Mouse (Mus musculus): Measurements from ENCODE around the gene Smarcc2. TPM values are rescaled to one million over a fixed set of nuclear protein-coding genes. Genes with fewer than 3 reads are reported as not detected.
"Not testable (repeated sequence)": the region's sequence is repeated elsewhere in the genome, so short reads cannot be mapped to it uniquely, and the experiment has no call there.

Smarcc2 gene
- polyA plus RNA-seq, 1 experiment from 2014 or later = 178 TPM

DNA sequence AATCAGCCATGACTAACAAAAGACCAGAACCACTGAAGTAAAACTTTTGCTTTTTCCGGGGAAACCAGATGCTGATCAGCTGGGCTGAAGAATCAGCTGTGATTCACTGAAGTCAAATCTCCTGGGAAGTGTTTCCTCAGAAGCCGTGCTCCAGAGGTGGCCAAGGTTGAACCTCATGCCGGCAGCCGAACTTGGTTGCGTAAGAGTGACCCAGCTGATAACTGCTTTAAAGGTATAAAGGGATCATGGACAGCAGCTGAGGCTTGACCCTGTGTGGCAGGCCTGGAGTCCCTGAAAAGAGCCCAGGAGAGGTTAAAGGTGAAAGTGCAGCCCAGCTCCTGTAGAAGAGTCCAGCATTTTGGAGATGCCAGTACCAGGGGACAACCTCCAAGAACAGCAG is 43.3 kb downstream of the Smarcc2 start:
- no peaks in the 10 kb centered on the region for H3K9me3 ChIP-seq (replicated peaks; ENCODE audit: control insufficient read depth, low read length)
- WGBS = 77% methylated on average over 5 of the region's 5 CpGs
- no peak overlapping the region for H3K9ac ChIP-seq (ENCODE audit: low read length)
- DNase-seq (ENCODE audit: low spot score) = no peak
- H3K27ac ChIP-seq (ENCODE audit: low read depth, low read length) = no peak overlapping the region
- ATAC-seq = no peak
- 0 out of 2 replicates have a peak, but pooled peaks cover 3% of the 10 kb centered on the region for H3K36me3 ChIP-seq (ENCODE audit: control insufficient read depth, insufficient read depth, low read length)
- no peak overlapping the region for H3K4me3 ChIP-seq (ENCODE audit: low read depth, low read length)
- H3K4me2 ChIP-seq (ENCODE audit: low read length) = no peak overlapping the region
- no peaks in the 10 kb centered on the region; the same call in 1 of the 2 replicates for H3K4me1 ChIP-seq (ENCODE audit: control insufficient read depth, insufficient read depth, low read length)
- H3K27me3 ChIP-seq (replicated peaks; ENCODE audit: control insufficient read depth, insufficient read depth, low read length) = no peaks in the 10 kb centered on the region

DNA sequence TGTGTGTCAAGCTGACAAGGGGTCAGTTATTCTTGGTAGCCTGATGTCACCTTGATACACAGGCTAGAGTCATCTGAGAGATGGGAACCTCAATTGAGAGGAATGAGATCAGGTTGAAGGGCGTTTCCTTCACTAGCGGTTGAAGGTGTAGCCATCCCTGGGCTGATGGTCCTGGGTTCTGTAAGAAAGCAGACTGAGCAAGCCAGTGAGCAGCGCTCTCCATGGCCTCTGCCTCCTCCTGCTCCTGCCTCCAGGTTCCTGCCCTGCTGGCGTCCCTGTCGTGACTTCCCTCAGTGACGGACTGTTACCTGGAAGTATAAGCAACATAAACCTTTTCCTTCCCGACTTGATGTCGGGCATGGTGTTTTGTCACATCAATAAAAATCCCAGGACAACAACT is 44.5 kb downstream of the Smarcc2 start:
- Histone ChIP-seq H3K27me3 (replicated peaks; ENCODE audit: control insufficient read depth, insufficient read depth, low read length) (no peaks in the 10 kb centered on the region), H3K9me3 (replicated peaks; ENCODE audit: control insufficient read depth, low read length) (no peaks in the 10 kb centered on the region), H3K27ac (ENCODE audit: low read depth, low read length) (no peak overlapping the region), H3K4me3 (ENCODE audit: low read depth, low read length) (no peak overlapping the region), H3K9ac (ENCODE audit: low read length) (no peak overlapping the region), H3K36me3 (ENCODE audit: control insufficient read depth, insufficient read depth, low read length) (0 out of 2 replicates have a peak, but pooled peaks cover 3% of the 10 kb centered on the region), H3K4me2 (ENCODE audit: low read length) (no peak overlapping the region), H3K4me1 (ENCODE audit: control insufficient read depth, insufficient read depth, low read length) (no peaks in the 10 kb centered on the region; the same call in 1 of the 2 replicates)
- ATAC-seq = no peak
- 73% methylated on average over 8 of the region's 8 CpGs for WGBS
- DNase-seq (ENCODE audit: low spot score) = no peak

DNA sequence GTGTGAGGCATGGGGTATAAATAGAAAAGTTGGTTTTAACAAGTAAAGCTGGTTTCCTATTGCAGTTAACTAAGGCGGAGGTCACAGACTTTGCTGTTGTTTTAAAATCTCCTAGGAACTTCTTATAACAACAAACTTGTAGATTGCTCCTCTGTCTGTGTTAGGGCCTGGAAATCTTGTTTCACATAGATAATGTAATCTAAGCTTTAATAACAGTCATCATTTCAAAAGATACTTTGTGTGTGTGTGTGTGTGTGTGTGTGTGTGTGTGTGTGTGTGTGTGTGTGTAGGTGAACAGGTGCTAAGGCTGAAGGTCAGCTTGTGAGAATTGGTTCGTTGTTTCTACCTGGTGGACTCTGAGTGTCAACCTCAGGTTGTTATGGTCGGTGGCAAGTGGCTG is 45.0 kb downstream of the Smarcc2 start:
- H3K36me3 ChIP-seq (ENCODE audit: control insufficient read depth, insufficient read depth, low read length) = 0 out of 2 replicates have a peak, but pooled peaks cover 3% of the 10 kb centered on the region
- H3K27ac ChIP-seq (ENCODE audit: low read depth, low read length) = no peak overlapping the region
- DNase-seq (ENCODE audit: low spot score) = no peak
- no peaks in the 10 kb centered on the region for H3K27me3 ChIP-seq (replicated peaks; ENCODE audit: control insufficient read depth, insufficient read depth, low read length)
- no peaks in the 10 kb centered on the region for H3K9me3 ChIP-seq (replicated peaks; ENCODE audit: control insufficient read depth, low read length)
- no peak overlapping the region for H3K4me3 ChIP-seq (ENCODE audit: low read depth, low read length)
- 89% methylated on average over 3 of the region's 3 CpGs for WGBS
- no peak for ATAC-seq
- no peaks in the 10 kb centered on the region; the same call in 1 of the 2 replicates for H3K4me1 ChIP-seq (ENCODE audit: control insufficient read depth, insufficient read depth, low read length)
- no peak overlapping the region for H3K4me2 ChIP-seq (ENCODE audit: low read length)
- H3K9ac ChIP-seq (ENCODE audit: low read length) = no peak overlapping the region

DNA sequence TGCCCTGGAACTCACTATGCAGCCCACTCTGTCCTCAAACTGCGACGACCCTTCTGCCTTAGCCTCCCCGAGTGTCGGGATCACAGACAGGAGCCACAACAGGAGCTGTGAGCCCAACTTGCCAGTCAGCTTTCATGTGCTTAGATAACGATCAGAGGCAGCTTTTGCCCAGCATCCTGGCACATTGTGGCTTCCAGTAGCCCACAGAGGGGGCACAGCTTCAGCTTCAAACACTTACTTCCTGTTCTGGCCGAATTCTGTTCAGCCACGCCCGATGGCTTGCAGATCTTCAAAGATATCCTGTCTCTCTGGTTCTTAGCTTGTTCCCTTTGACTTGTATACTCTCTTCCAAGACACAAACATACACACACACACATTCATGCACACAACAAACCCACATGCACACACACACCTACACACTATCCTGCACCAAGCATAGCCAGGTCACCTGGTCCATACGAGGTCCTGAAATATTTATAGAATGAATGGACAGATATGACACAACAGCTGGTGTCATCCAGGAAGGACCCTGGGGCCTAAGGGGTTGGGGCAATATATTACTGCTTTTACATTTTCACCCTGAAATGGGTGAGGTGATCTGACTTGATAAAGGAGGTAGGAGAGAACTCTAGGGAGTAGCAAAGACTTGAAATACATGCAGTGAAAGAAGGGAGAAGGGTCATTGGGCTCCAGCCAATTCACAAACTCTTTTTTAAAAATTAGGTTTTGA is 45.8 kb downstream of the Smarcc2 start:
- no peaks in the 10 kb centered on the region for H3K27me3 ChIP-seq (replicated peaks; ENCODE audit: control insufficient read depth, insufficient read depth, low read length)
- 0 out of 2 replicates have a peak, but pooled peaks cover 3% of the 10 kb centered on the region for H3K36me3 ChIP-seq (ENCODE audit: control insufficient read depth, insufficient read depth, low read length)
- no peak overlapping the region for H3K4me3 ChIP-seq (ENCODE audit: low read depth, low read length)
- H3K27ac ChIP-seq (ENCODE audit: low read depth, low read length) = no peak overlapping the region
- H3K4me2 ChIP-seq (ENCODE audit: low read length) = no peak overlapping the region
- ATAC-seq (no peak), DNase-seq (ENCODE audit: low spot score) (no peak)
- no peak overlapping the region for H3K9ac ChIP-seq (ENCODE audit: low read length)
- no peaks in the 10 kb centered on the region for H3K9me3 ChIP-seq (replicated peaks; ENCODE audit: control insufficient read depth, low read length)
- 83% methylated on average over 9 of the region's 9 CpGs for WGBS
- H3K4me1 ChIP-seq (ENCODE audit: control insufficient read depth, insufficient read depth, low read length) = no peaks in the 10 kb centered on the region

DNA sequence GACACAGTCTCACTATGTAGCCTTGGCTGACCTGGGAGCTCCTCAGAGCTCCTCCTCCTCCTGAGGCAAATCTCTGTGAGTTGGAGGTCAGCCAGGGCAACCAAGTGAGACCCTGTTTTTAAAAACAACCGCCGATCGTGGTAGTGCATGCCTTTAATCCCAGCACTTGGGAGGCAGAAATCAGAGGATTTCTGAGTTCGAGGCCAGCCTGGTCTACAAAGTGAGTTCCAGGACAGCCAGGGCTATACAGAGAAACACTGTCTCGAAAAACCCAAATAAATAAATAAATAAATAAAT is 46.3 kb downstream of the Smarcc2 start:
- not testable (repeated sequence) for H3K4me2 ChIP-seq (ENCODE audit: low read length); H3K9me3 ChIP-seq (replicated peaks; ENCODE audit: control insufficient read depth, low read length); ATAC-seq; H3K4me1 ChIP-seq (ENCODE audit: control insufficient read depth, insufficient read depth, low read length); DNase-seq (ENCODE audit: low spot score); H3K36me3 ChIP-seq (ENCODE audit: control insufficient read depth, insufficient read depth, low read length); H3K27ac ChIP-seq (ENCODE audit: low read depth, low read length); H3K4me3 ChIP-seq (ENCODE audit: low read depth, low read length); H3K9ac ChIP-seq (ENCODE audit: low read length); H3K27me3 ChIP-seq (replicated peaks; ENCODE audit: control insufficient read depth, insufficient read depth, low read length)
- 91% methylated on average over 5 of the region's 5 CpGs for WGBS

DNA sequence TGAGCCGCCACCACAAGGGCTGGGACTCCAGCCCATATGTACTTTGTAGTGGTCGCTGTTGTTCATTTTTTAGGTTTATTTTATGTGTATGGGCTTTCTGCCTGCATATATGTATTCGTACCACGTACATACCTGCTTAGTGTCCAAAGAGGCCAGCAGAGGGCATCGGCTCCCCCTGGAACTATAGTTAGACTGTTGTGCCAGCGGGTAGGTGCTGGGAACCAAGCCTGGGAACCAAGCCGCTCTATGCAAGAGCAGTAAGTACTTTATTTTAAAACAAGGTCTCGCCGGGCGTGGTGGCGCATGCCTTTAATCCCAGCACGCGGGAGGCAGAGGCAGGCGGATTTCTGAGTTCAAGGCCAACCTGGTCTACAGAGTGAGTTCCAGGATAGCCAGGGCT is 46.9 kb downstream of the Smarcc2 start:
- no peak overlapping the region for H3K9ac ChIP-seq (ENCODE audit: low read length)
- H3K36me3 ChIP-seq (ENCODE audit: control insufficient read depth, insufficient read depth, low read length) = 0 out of 2 replicates have a peak, but pooled peaks cover 3% of the 10 kb centered on the region
- 93% methylated on average over 14 of the region's 14 CpGs for whole genome bisulfite sequencing
- no peaks in the 10 kb centered on the region for H3K27me3 ChIP-seq (replicated peaks; ENCODE audit: control insufficient read depth, insufficient read depth, low read length)
- DNase-seq (ENCODE audit: low spot score) = no peak
- H3K4me1 ChIP-seq (ENCODE audit: control insufficient read depth, insufficient read depth, low read length) = no peaks in the 10 kb centered on the region
- no peak for ATAC-seq
- no peak overlapping the region for H3K4me3 ChIP-seq (ENCODE audit: low read depth, low read length)
- no peak overlapping the region for H3K27ac ChIP-seq (ENCODE audit: low read depth, low read length)
- no peak overlapping the region for H3K4me2 ChIP-seq (ENCODE audit: low read length)
- H3K9me3 ChIP-seq (replicated peaks; ENCODE audit: control insufficient read depth, low read length) = no peaks in the 10 kb centered on the region

DNA sequence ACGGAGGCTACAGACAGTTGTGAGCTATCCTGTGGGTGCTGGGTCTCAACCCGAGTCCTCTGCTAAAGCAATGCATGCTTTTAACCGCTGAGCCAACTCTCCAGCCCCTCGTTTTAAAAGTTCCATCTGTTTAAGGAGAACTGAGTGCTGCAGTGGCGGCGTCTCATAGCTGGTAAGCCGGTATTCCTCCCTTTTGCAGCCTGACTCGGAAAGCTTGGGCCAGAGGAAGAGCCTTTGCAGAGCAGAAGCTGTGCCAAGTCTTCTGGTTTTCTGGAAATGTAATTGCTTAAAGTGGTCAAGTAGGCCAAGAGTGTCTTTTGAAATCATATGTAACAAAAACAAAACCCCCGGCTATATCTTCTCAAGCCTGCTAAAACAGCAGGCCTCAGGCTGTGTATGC is 49.2 kb downstream of the Smarcc2 start:
- Histone ChIP-seq H3K27ac (ENCODE audit: low read depth, low read length) (no peak overlapping the region), H3K9me3 (replicated peaks; ENCODE audit: control insufficient read depth, low read length) (no peaks in the 10 kb centered on the region), H3K4me3 (ENCODE audit: low read depth, low read length) (no peak overlapping the region), H3K36me3 (ENCODE audit: control insufficient read depth, insufficient read depth, low read length) (no peaks in the 10 kb centered on the region), H3K4me1 (ENCODE audit: control insufficient read depth, insufficient read depth, low read length) (no peaks in the 10 kb centered on the region), H3K4me2 (ENCODE audit: low read length) (no peak overlapping the region), H3K9ac (ENCODE audit: low read length) (no peak overlapping the region), H3K27me3 (replicated peaks; ENCODE audit: control insufficient read depth, insufficient read depth, low read length) (no peaks in the 10 kb centered on the region)
- 83% methylated on average over 9 of the region's 9 CpGs for WGBS
- ATAC-seq (no peak), DNase-seq (ENCODE audit: low spot score) (no peak)

DNA sequence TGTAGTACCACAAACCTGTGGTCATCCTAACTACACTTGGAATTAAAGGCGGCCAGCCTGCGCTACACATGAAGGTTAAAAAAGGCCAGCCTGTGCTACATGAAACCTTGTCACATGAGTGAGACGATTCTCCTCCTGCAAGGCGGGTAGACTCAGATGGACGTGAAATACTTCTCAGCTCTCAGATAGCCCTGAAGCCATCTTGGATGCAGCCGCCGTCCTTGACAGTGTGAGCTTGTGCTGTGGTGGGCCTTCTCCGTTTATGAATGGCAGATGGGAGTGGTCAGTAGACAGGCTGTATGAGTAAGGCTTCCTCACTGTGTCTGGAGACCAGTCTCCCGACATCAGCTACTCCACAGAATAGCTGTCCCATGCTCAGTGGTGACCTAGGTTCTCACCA is 50.2 kb downstream of the Smarcc2 start:
- H3K4me2 ChIP-seq (ENCODE audit: low read length) = no peak overlapping the region
- H3K9ac ChIP-seq (ENCODE audit: low read length) = no peak overlapping the region
- WGBS = 93% methylated on average over 9 of the region's 9 CpGs
- H3K27ac ChIP-seq (ENCODE audit: low read depth, low read length) = no peak overlapping the region
- H3K9me3 ChIP-seq (replicated peaks; ENCODE audit: control insufficient read depth, low read length) = no peaks in the 10 kb centered on the region
- H3K4me1 ChIP-seq (ENCODE audit: control insufficient read depth, insufficient read depth, low read length) = no peaks in the 10 kb centered on the region
- H3K27me3 ChIP-seq (replicated peaks; ENCODE audit: control insufficient read depth, insufficient read depth, low read length) = no peaks in the 10 kb centered on the region
- H3K4me3 ChIP-seq (ENCODE audit: low read depth, low read length) = no peak overlapping the region
- H3K36me3 ChIP-seq (ENCODE audit: control insufficient read depth, insufficient read depth, low read length) = peaks cover 4% of the 10 kb centered on the region; the same call in 1 of the 2 replicates
- DNase-seq (ENCODE audit: low spot score) (no peak), ATAC-seq (no peak)

DNA sequence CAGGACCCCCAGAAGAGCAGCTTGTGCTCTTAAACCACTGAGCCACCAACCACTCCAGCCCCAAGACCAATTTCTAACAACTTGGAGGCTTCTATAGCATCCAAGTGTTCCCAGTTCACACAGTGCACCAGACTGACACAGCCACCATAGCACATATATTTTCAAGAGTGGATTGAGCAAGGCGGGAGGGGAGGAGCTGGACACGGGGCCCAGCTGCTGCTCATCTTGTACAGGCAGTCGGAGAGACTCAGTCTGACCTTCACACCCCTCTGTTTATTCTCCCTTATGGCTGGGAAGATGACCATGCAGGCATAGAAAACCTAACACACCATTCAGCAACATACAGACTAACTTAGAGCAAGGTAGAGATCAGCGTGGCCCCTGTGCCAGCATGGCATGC is 50.8 kb downstream of the Smarcc2 start:
- DNase-seq (ENCODE audit: low spot score) (no peak), ATAC-seq (no peak)
- Histone ChIP-seq H3K9ac (ENCODE audit: low read length) (no peak overlapping the region), H3K4me1 (ENCODE audit: control insufficient read depth, insufficient read depth, low read length) (no peaks in the 10 kb centered on the region), H3K4me2 (ENCODE audit: low read length) (no peak overlapping the region), H3K36me3 (ENCODE audit: control insufficient read depth, insufficient read depth, low read length) (peaks cover 4% of the 10 kb centered on the region; the same call in 1 of the 2 replicates), H3K27me3 (replicated peaks; ENCODE audit: control insufficient read depth, insufficient read depth, low read length) (no peaks in the 10 kb centered on the region), H3K9me3 (replicated peaks; ENCODE audit: control insufficient read depth, low read length) (no peaks in the 10 kb centered on the region), H3K4me3 (ENCODE audit: low read depth, low read length) (no peak overlapping the region), H3K27ac (ENCODE audit: low read depth, low read length) (no peak overlapping the region)
- WGBS = 87% methylated on average over 4 of the region's 4 CpGs

All from forebrain, embryonic 14.5 days (tissue).